Mouse (Mus musculus) gastrocnemius, postnatal 10 days (tissue): ENCODE results near the gene Cpxcr1. TPM values are rescaled to one million over a fixed set of nuclear protein-coding genes. Genes with fewer than 3 reads are reported as not detected.

ENCODE experiments used
- DNase-seq: peaks from one replicate; pipeline ENCODE4 v3.0.0; 2021; ENCODE audit warnings: mixed read lengths
- long read RNA-seq, 2 experiments: library from polyadenylated mRNA; stranded (forward); transcript quantifications; one replicate each; pipeline ENCODE4 v2.0.0; 2021
- total RNA-seq, 2 experiments: library from RNA; stranded (reverse); gene quantifications; 2 replicates each; pipeline ENCODE4 v1.2.3; 2021

Gene Cpxcr1
- total RNA-seq: not detected
- long read RNA-seq, experiment 1: 0 reads
- long read RNA-seq, experiment 2: 0 reads

GRCm38 (mm10) chrX:116448644-116449043 lies at the start of gene Cpxcr1:
TSS of gene Cpxcr1 (plus strand) at chrX:116448944.
- no peak for DNase-seq

Other genes starting within 250 kb of the Cpxcr1 start
- not detected for gene H2afb2, start 232.2 kb downstream of the Cpxcr1 start, total RNA-seq